In the genomic region with DNA sequence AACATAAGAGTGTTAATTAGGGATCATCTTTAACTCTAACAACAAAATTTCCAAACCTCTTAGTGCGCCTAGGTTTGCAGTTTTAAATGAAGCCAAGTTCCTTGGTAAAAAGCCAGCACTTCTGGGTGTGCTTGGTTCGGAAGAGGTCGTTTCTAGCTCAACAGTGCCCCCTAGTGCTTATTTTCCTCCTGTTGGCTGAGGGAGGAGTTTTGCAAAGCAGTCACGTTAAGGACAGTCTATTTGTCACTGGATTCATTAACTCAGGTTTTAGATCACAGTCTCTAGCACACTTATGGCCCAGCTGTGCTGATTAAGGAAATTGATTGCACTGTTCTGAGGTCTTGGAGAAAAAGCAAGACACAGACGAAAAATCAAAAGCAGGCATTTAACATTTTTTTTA, we compare ENCODE assay signal across 9 mouse cellular contexts. TPM values are rescaled to one million over a fixed set of nuclear protein-coding genes. Genes with fewer than 3 reads are reported as not detected.
DNase-seq lines count a peak whose midpoint lies in the region; ATAC-seq and TF ChIP-seq lines count a peak whose summit lies in the region.
"Had no signal": no experiment of that assay in that cellular context is flagged by ENCODE, and none has a peak within 500 bp of the region (broad histone marks: within the 10 kb centered on the region; RNA-seq: fewer than 3 reads in every experiment).

No protein-coding gene starts in this region.

- H3K27ac ChIP-seq in spleen, adult 2 months (ENCODE audit: insufficient read depth, low read length): no peak overlapping the region
- H3K27ac ChIP-seq: embryonic facial prominence, embryonic 12.5 days had no signal

- no peak overlapping the region for H3K4me3 ChIP-seq in spleen, adult 2 months (ENCODE audit: extremely low read depth, insufficient read depth, insufficient read length)
- H3K4me3 ChIP-seq: embryonic facial prominence, embryonic 12.5 days had no signal

- H3K4me1 ChIP-seq in spleen, adult 2 months (ENCODE audit: control insufficient read depth, insufficient read depth, insufficient read length): no peaks in the 10 kb centered on the region

- no peaks in the 10 kb centered on the region for H3K27me3 ChIP-seq in spleen, adult 2 months (ENCODE audit: control insufficient read depth, insufficient read depth, low read length)
- H3K27me3 ChIP-seq: embryonic facial prominence, embryonic 12.5 days had no signal

- 19% methylated on average over 5 of the region's 5 CpGs for WGBS in spleen, adult 2 months

- ATAC-seq in megakaryocyte progenitor cell, adult 5-6 weeks (replicated peaks; ENCODE audit: poor library complexity): peak; percentile 98

- TF ChIP-seq POLR2A in spleen, adult 2 months (IDR thresholded peaks at IDR 0.05; ENCODE audit: low read depth, low read length): no peak

- no peaks in the 10 kb centered on the region for H3K36me3 ChIP-seq in spleen, adult 2 months (ENCODE audit: control insufficient read depth, insufficient read depth, low read length)

- peak; percentile 42; the same call in 1 of the 2 replicates for TF ChIP-seq CTCF in spleen, adult 2 months (IDR thresholded peaks at IDR 0.05; ENCODE audit: extremely low read depth, insufficient read depth, insufficient read length, insufficient replicate concordance)

- DNase-seq in urinary bladder, postnatal 25 days (ENCODE audit: low spot score): peak; percentile 68
- no peak for DNase-seq in urinary bladder, postnatal 10 days (ENCODE audit: low spot score)
- DNase-seq in cerebellum, postnatal 10 days: peak; percentile 94 to 98
- DNase-seq in frontal cortex, adult 2 months (ENCODE audit: extremely low spot score in 1 of 2, low spot score in 1 of 2): peak; percentile 53 to 93
- DNase-seq in induced T-regulatory cell, adult 2 months (ENCODE audit: low read depth): peak; percentile 90
- DNase-seq in left cerebral cortex, adult 18-20 months (ENCODE audit: low spot score in 2 of 2): peak; percentile 75 to 76
- peak; percentile 40 for DNase-seq in spleen, adult 2 months (ENCODE audit: low read depth in 1 of 2, low spot score in 2 of 2)

RNA-seq across cellular contexts. Expression of a gene that starts 19.8 kb away (rescaled TPM):
- polyA plus RNA-seq in frontal cortex, adult 2 months (2012; rRNA removed): 39.9 and 44.3 TPM in 2 replicates
- total RNA-seq in left cerebral cortex, adult 18-20 months (2021): 10 to 100 TPM; 87.4 to 93.8 TPM
- total RNA-seq in megakaryocyte progenitor cell, adult 5-6 weeks (2015): 1.8 and 2.0 TPM in 2 replicates
- total RNA-seq in megakaryocyte progenitor cell, adult 5-6 weeks (2017): 1.7 and 2.3 TPM in 2 replicates
- polyA plus RNA-seq in spleen, adult 2 months (2012; rRNA removed): 3.8 and 4.6 TPM in 2 replicates

Comparison
In these comparisons a context has a peak if more than half of its experiments do, and no peak if none do; other contexts are left out.
1. RNA of a gene that starts 19.8 kb away (total RNA-seq): 87.4 to 93.8 TPM in left cerebral cortex, adult 18-20 months; 1.7 to 2.3 TPM in megakaryocyte progenitor cell, adult 5-6 weeks; every median in the first group is over 10 times any median in the second.